Mouse (Mus musculus) c-Kit-positive CD71-positive TER-119-negative erythroid progenitor cells, embryonic 14.5 days (primary cell): Measurements from ENCODE around the gene Socs7.

Source experiments
- DNase-seq: peaks from one replicate; pipeline ENCODE4 v3.0.0-alpha.2; 2013; ENCODE audit warnings: low read depth

The Socs7 gene

GRCm38 (mm10) chr11:97389127-97389526 lies 26.8 kb downstream of the Socs7 start:
- no peak for DNase-seq

GRCm38 (mm10) chr11:97393658-97394057 lies 31.3 kb downstream of the Socs7 start:
- DNase-seq, result no peak

DNA sequence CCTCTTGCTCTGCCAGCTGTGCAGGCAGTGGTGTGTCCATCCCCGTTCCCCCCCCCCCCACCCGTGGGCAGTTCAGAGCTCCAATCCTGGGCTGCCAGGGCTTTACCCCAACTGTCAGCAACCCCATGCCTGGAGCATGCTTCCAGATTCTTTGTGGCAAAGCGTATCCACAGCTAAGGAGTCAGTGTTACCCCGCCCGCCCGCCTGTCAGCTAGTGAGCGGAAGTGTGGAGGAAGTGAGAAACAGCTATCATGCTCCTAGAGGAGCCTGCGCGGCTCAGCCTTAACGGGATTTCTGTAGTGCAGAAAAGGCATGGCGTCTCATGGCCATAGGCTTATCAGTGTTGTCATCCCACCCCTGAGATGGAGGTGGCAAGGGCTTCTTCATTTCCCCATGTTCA lies 31.8 kb downstream of the Socs7 start:
- no peak for DNase-seq

- no peak for DNase-seq
These were observed 36.2 kb downstream of the Socs7 start for GRCm38 (mm10) chr11:97398506-97398905.

DNA sequence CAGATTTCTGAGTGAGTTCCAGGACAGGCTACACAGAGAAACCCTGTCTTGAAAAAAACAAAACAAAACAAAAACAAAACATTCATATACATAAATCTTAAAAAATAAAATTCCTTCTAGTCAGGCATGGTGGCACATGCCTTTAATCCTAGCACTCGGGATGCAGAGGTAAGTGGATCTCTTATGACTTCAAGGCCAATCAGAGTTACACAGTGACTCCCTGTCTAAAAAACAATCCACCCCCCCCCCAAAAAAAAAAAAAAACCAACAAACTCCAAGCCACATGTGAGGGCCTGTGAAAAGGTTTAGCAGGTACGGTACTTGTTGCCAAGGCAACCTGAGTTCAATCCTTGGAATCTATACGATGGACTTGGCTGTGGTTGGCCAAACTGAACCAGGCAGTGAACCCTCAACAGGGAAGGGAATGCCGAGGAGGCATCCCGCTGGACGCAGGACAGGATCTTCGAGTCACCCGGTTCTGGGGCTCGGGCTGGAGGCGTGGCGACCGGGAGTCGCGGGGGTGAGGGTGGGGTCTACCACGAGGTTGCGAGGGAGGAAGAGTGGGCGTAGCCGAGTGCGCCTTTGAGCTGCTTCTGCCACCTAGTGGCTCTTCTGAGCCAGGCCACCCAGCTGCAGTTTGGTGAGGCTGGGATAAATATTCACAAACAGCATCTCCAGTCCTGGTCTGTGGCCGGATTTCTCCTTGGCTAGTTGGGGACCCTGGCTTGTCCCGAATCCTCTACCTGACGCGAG lies 37.8 kb downstream of the Socs7 start:
- DNase-seq, result peak; percentile 72

- no peak for DNase-seq
These were observed 38.7 kb downstream of the Socs7 start for GRCm38 (mm10) chr11:97401082-97401481.

DNA sequence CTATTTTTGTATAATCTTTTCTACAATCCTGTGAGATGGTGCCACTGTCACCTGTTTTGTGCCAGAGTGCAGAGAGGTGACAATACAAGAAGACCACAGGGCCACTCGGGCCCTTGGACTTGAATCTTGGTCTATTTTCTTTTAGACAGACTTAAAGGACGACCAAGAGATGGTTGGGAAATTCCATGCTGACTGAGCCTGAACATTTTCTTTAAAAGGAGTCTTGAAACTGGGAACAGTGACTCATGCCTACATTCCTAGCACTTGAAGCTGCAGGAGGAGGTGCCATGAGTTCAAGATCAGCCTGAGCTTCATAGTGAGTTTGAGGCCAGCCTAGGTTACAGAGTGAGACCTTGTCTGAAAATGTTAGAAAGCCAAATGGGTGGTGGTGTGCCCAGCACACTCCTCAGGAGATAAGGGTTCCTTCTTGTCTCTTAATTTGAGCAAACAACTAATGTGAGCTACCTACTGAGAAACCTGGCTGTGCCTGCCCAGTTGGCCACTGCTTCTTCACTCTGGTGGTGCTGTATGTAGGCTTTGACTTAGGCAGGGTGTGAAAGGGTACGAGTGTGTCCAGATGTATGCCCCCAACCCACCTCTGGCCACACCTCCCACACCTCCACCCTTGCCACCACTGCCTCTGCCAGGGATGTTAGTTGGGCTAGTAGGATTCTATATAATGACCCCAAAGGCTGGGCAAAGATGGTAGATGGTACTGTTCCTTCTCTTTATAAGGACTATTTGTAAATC lies 39.5 kb downstream of the Socs7 start:
- no peak for DNase-seq

- DNase-seq, result no peak
These were observed 40.4 kb downstream of the Socs7 start for GRCm38 (mm10) chr11:97402746-97403145.

- no peak for DNase-seq
These were observed 41.3 kb downstream of the Socs7 start for GRCm38 (mm10) chr11:97403614-97404183.

- no peak for DNase-seq
These were observed 41.9 kb downstream of the Socs7 start for GRCm38 (mm10) chr11:97404184-97404760.

DNA sequence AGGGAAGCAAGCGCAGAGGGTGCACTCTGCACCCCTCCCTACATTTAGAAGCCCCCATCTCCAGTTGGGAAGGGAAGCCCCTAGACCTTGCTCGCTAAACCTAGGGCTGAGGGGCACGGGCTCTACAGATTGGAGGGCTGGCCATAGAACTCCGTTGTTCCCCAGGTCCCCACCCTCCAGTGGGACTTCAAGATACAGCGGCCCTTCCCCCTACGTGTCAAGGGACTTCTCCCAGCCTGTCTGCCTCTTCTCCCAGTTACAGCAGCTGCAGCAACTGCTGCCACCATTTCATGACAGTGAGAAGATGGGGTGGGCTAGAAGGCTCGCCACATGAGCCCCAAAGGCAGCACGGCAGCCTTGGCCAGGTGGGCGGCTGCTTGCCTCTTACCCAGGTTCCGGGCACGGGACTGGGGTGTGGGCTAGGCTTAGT lies 42.4 kb downstream of the Socs7 start:
- no peak for DNase-seq

- DNase-seq, result no peak
These were observed 44.0 kb downstream of the Socs7 start for GRCm38 (mm10) chr11:97406094-97406951.

- DNase-seq, result no peak
These were observed 45.1 kb downstream of the Socs7 start for GRCm38 (mm10) chr11:97407456-97407855.

DNA sequence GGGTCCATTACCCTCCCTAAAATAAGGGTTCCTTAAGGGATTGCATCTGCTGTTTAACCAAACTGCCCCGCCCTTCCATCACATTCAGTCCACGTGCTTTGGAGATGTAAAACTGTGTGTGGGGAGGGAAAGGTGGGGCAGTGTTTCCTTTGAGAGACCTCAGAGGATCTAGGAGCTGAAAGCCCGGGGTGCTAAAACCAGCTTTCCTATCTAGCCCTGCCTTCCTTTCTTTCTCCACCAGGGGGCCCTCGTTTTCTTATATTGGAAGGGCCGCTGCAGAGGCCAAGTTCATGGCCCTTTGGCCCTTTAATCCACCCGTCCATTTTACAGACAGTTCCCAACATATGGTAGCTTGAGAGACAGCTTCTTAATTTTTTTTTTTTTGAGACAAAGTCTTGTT lies 45.8 kb downstream of the Socs7 start:
- peak; percentile 83 for DNase-seq

- DNase-seq, result no peak
These were observed 48.6 kb downstream of the Socs7 start for GRCm38 (mm10) chr11:97410958-97411357.

DNA sequence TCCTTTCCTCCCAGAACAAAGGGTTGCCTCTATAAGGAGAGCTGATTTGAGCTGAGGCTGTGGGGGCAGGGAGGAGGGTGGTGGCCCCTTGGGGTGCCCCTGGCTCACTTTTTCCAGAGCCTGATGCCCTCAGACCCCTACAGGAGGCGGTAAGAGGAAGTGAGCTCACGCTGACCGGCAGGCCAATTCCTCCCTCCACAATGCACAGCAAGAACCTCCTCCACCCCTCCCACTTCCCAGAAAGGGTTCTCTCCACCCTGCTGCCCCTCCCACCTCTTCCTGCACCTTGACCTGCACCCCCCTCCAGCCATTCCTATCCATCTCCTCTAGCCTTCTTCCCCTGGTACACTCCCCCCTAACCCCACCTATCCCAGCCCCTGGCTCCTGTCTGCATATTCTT lies 49.8 kb downstream of the Socs7 start:
- DNase-seq, result no peak

GRCm38 (mm10) chr11:97412808-97413347 lies 50.5 kb downstream of the Socs7 start:
- DNase-seq, result no peak

GRCm38 (mm10) chr11:97415330-97415711 lies 53.0 kb downstream of the Socs7 start, which contains the start of gene Arhgap23:
Arhgap23 (plus strand) TSS chr11:97415533.
- peak; percentile 50 for DNase-seq

GRCm38 (mm10) chr11:97415712-97416636 lies 53.6 kb downstream of the Socs7 start:
- DNase-seq, result no peak

DNA sequence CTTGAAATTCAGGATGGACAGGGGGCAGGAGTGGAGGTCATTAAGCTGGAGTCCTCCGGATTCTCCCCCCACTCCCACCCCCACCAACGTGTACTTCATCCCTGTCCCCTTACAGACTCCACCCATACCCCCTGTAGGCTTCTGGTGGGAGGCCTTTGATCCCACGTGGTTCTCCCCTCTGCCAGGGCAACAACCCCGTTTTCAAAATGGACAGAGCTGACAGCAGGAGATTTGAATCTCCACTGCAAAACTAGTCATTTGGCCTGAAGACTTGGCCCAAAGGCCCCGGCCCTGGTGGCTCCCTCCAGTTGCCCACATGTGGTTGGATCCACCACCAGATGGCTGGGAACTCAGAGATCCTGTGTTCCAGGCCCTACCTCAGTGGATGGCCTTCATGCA lies 54.3 kb downstream of the Socs7 start:
- no peak for DNase-seq
